Mouse (Mus musculus): ENCODE data around the gene Aif1. TPM values are rescaled to one million over a fixed set of nuclear protein-coding genes. Genes with fewer than 3 reads are reported as not detected.
A peak's percentile ranks its signal among the peaks of the same experiment; 100 is the strongest.

The Aif1 gene
- total RNA-seq (2021) = under 1 TPM; 0.71 to 0.90 TPM
- long read RNA-seq, experiment 1 = 0 reads
- long read RNA-seq, experiment 2, partial matches to known transcripts = 0 of 1 reads
- long read RNA-seq, experiment 2, other reads (novel, unspliced or antisense) = 0 of 1 reads

DNA sequence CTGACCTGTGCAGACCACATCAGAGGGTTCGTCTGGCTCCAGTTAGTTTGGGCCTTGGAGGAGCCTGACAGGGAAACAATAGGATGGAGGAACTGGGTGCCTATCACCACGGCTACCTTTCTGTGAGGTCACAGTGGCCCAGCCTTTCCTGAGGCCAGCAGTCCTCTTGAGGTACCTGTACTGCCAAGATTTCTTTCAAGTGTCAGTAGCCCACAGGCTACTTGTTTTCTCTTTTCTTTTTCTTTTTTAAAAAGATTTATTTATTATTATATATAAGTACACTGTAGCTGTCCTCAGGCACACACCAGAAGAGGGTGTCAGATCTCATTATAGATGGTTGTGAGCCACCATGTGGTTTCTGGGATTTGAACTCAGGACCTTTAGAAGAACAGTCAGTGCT is at the start of gene Aif1:
TSS of gene Aif1 (minus strand) at position 101 of the 400 bp plus-strand sequence.
- intact Hi-C loops (cut with DNase I; ENCODE audit: low total_unique reads) = no loop called here
- DNase-seq = no peak

DNA sequence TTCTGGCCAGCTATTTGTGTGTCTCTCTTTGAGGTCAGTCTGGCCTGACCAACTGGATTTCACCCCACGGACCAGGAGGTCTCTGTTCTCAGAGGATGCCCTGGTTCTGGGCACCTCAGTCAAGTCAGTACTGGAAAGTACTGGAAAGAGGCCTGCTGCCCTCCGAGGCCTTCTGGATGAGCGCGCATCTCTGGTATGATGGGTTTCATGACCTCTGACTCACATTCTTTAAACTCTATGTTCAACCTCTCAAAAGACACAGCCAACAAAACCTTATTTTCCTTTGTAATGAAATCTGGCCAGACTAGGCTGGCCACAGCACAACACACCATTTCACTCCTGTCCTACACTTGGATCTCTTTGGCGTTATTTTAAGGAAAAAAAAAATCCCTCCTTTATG is 49.6 kb upstream of the Aif1 start:
- intact Hi-C loops (cut with DNase I; ENCODE audit: low total_unique reads) = no loop called here
- DNase-seq = no peak

DNA sequence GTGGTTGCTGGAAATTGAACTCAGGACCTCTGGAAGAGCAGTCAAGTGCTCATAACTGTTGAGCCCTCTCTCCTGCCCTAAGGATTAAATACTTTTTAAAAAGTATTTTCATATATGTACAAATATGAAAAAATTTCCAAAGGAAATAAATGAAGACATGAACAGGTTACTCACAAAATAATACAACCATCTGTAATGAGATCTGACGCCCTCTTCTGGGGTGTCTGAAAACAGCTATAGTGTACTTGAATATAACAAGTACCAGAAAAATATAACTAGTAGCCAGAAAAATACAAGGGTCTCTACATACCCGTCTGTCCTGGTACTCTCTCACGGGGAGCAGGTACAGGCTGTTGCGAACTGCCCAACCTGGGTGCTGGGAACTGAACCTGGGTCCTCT is 48.8 kb upstream of the Aif1 start:
- intact Hi-C loops (cut with DNase I; ENCODE audit: low total_unique reads) = no loop called here
- DNase-seq = no peak

DNA sequence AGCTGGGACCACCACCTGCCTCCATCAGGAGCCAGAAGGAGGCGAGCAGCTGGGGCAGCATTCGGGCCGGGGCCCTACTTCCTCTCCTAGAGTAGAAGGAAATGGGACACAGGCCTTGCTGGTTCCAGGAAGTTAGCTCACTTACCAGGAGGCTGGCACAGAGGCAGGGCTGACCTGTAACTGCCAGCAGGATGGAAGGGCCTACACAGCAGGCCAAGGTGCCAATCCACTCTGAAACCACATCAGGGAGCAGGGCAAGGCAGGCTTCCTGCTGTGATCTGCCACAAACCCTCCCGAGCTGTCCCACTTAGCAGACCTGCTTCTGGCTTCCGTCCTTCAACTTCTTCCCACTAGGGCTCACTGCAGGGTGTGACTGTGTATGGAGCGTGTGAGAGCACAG is 46.4 kb upstream of the Aif1 start:
- no peak for DNase-seq
- intact Hi-C loops (cut with DNase I; ENCODE audit: low total_unique reads) = no loop called here

DNA sequence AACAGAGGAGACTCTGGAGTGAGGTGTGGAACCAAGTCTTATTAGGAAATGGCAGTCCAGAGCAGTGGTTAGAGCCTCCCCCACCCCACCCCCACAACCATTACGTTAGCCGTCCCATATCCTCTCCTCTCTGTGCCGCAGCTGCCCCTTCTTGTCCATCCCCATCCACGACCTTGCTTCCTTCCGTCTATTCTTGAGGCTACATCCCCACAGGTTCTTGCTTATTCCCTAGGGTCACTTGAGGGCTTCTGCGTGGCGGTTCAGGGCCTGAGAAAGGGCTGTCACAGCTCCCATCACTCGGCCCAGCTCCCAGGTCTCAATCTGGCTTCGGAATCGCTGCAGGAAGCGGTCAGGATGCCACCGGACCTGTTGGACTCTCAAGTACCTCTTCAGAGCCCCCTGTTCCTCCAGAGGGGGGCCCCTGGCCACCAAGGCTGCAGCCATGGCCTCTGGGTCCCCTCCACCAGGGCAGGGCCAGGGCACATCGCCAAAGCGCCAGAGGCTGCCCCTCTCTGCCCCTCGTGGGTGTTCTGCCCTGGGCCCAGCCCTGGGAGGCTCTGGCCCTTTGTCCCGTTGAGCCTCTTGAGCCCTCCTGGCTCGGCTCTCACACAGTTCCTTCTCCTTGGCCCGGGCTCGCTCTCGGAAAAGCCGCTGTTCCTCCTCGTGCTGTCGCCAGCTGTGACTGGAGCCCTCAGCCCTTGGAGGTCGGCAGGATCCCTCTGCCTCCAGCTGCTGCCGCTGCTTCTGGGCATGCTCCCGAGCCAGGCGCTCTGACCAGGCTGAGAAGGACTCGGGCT is 44.5 kb upstream of the Aif1 start, which contains the start of gene Gm16181:
TSS of gene Gm16181 (plus strand) at position 679 of the 797 bp plus-strand sequence.
- peak; percentile 59 for DNase-seq
- intact Hi-C loops (cut with DNase I; ENCODE audit: low total_unique reads) = no loop called here

DNA sequence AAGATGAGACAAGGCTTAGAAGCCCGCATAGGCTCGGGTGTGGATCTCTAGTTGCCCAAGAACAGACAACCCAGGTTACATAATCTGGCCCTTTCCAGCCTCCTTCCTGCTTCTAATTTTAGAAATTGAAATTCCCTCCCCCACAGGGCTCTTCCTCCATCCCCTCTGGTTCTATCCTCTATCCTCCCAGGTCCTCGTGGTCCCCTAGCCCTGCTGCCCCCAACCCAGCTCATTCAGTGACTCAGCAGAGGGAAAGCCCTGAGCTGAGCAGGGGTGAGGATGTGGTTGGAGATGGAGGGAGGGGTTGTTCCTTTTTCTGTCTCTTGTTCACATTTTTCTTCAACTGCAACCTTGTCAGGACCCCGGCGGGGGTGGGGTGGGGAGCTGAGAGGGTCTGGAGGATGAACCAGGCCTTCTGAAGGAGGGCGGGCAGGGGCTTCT is 43.8 kb upstream of the Aif1 start:
- intact Hi-C loops (cut with DNase I; ENCODE audit: low total_unique reads) = no loop called here

DNA sequence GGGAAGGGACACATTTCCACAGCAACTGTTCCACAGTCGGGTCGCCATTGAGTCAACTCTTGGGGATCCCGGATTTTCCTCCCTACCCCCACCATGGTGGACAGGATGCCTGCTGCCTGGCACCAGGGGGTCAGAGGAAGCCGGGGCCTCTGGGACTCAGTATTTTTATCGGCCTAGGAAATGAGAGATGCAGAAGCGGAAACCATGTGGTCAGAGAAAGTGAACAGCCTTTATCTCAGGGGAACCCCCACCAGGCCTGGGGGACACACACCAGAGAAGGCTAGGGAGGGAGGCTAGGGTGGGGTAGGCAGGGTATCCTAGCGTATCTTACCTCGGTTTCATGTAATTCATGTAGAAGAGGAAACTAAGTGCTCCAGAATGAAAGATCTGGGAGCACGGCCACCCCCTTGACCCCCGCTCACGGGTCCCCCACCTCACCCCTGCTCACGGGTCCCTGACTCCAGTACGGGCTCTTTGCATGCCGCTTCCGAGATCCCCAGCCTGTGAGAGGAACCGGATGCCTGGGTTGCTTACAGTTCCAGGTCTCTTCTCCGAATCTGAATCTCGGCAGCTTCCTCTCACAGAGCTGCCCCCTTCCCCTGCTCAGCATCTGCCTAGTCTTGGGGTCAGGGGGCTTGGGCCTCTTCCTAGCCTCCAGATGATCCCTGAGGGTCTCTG is 42.8 kb upstream of the Aif1 start:
- DNase-seq = no peak
- intact Hi-C loops (cut with DNase I; ENCODE audit: low total_unique reads) = no loop called here

More for the DNA sequence above, 43.8 kb upstream of the Aif1 start:
- no peak for DNase-seq

DNA sequence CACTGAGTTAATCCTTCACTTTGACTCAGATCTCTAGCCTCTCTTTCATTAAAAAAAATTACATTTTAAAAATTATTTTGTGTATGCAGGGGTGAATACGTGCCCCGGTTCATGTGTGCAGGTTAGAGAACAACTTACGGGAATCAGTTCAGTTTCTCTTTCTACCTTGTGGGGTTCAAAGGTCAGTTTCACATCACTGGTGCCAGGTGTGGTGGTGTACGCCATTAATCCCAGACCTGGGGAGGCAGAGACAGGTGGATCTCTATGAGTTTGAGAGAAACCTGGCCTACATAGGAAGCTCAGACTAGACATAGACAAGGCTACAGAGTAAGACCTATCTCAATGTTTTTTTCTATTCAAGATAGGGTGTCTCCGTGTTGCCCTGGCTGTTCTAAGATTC is 37.2 kb upstream of the Aif1 start:
- intact Hi-C loops (cut with DNase I; ENCODE audit: low total_unique reads) = no loop called here

DNA sequence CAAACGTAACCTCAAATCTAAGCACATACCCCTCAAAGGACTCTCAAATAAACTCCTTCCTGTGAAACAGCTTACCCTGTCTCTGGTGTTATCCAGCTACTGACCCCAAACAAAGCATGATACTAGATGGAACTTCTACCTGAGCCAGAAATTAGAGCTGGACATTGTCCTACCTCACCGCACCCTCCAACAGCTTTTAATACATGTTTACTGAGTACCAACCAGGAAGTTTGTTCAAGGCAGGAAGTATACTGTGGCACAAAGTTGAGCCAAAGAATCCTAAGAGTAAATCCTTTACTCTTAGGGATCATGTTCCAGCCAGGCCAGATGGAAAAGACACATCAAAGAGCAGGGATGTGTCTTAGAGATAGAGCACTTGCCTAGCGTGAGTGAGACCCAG is 34.7 kb upstream of the Aif1 start:
- intact Hi-C loops (cut with DNase I; ENCODE audit: low total_unique reads) = no loop called here
- DNase-seq = no peak

More for the DNA sequence above, 37.2 kb upstream of the Aif1 start:
- no peak for DNase-seq

DNA sequence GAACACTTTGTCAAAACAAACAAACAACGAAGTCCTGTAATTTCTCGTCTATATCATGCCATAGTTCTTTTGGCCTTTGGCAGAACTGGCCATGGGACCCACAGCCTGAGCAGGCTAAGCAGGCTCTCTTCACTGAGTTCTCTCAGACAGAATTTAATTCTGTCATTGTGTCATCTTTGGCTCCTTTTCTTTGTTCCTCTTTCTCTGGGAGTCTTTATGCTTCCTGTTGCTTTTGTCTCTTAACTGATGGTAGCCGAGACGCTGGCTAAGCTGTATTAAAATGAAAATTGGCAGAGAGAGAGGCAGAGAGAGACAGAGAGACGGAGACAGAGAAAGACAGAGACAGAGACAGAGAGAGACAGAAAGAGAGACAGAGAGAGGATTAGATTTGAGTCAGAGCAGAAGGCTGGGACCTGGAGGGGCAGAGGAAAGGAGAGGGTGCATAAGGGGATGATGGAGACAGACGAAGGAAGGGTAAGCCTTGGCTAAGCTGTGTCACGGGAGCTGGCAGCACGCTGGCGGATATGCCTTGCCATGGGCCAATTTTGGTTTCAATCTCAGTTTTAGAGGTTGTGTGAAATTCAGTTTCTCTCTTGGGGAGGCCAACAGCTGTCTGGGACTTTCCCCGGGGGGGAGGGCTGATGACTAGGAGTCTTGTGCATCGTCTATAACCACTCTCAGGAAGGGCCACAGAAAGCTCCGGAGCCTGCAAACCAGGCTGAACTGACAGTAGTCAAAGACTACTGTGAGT is 34.1 kb upstream of the Aif1 start:
- no peak for DNase-seq
- intact Hi-C loops (cut with DNase I; ENCODE audit: low total_unique reads) = no loop called here

DNA sequence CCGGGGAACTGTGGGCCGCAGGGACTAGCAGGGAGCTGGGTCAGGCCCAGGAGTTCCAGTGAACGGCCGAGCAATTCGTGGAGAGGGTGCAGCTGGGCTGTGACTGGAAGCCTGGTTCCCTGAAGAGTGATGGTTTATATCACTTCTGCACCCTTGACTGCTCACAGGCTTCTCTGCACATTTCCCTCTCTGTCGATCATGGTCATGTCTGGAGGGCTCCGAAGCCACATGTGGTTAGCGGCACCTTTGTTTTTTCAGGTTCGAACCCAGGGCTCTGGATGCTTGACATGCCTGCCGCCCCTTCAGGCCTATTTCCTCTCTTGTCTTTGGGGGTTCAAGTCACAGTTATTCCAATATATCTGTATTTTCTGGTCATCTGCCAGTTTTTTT is 29.5 kb upstream of the Aif1 start:
- no peak for DNase-seq
- intact Hi-C loops (cut with DNase I; ENCODE audit: low total_unique reads) = no loop called here

DNA sequence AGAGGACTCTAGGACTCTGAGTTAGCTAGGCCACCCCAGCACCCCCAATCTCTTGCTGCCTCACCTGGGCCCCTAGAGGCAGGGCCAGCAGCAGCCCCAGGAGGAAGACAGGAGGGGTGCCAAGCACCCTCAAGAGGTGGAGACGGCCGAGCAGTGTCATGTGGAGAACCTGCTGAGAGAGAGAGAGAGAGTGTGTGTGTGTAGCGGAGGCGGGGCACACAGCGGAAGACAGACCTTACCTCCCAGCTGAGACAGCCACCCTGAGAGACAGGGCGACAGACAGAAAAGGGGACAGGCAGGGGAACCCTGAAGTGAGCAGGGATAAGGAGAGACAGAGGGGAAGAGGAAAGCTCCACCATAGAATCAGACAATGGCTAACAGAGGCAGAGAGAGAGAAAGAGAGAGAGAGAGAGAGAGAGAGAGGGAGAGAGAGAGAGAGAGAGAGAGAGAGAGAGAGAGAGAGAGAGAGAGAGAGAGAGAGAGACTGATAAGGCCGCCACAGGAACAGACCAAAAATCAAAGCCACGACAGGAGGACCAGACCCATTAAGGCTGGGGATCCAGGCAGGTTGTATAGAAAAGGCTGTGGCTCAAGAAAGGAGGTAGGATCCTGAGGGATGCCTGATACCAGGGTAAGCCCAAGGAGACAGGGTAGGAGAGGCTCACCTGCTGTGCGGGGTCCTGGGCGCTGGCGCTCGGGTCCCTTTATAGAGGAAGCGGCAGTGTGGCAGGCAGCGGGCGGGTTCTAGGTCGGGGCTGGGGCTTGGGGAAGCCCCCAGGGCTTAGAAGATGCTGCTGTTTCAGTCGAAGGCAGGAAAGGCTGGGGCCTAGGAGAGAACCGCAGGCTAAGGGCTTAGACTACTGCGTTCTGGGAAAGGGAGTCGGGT is 28.9 kb upstream of the Aif1 start, which contains the start of gene Lta:
TSS of gene Lta (minus strand) at position 858 of the 886 bp plus-strand sequence.
- intact Hi-C loops (cut with DNase I; ENCODE audit: low total_unique reads) = no loop called here
- no peak for DNase-seq

DNA sequence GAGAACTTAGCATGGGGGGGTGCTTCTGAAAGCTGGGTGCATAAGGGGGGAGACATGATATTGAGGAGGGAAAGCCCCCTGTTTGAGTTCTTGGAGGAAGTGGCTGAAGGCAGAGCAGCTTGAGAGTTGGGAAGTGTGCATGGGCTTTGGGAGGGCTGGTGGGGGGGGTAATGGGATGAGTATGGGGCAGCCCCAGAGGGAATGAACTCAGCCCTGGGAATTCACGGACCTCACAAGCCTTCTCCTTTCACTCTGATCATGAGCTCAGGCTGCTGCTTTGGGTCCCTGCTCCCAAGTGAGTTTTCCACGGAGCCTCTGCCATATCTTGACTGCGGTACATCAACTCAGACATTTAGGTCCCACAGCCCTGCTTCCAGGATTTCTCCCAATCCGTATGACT is 26.6 kb upstream of the Aif1 start:
- intact Hi-C loops (cut with DNase I; ENCODE audit: low total_unique reads) = no loop called here
- DNase-seq = no peak

DNA sequence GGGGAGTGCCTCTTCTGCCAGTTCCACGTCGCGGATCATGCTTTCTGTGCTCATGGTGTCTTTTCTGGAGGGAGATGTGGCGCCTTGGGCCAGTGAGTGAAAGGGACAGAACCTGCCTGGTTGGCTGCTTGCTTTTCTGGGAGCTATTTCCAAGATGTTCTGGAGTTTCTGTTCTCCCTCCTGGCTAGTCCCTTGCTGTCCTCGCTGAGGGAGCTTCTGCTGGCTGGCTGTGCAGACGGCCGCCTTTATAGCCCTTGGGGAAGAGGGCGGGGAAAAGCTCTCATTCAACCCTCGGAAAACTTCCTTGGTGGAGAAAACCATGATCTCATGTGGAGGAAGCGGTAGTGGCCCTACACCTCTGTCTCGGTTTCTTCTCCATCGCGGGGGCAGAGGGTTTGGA is 25.9 kb upstream of the Aif1 start, which contains the start of gene Tnf:
TSS of gene Tnf (minus strand) at position 221 of the 400 bp plus-strand sequence.
- intact Hi-C loops (cut with DNase I; ENCODE audit: low total_unique reads) = no loop called here
- peak; percentile 62 for DNase-seq

DNA sequence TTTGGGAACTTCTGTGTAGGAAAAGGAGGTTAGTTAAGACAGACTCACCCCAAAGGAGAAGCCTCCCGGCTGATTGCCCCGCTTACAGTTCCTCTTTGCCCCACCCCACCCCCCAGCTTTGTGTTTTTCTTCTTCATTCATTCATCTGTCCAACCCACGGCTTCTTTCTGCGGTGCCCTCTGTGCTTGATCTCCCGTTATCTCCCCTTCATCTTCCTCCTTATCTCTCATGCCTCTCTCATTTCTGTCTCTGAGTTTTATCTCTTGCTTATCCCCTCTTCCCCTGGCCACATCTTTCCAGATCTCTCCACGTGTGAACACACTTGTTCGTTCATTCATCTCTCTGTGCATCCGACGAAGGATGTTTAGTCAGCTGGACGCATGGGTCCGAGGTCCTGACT is 25.3 kb upstream of the Aif1 start:
- no peak for DNase-seq
- intact Hi-C loops (cut with DNase I; ENCODE audit: low total_unique reads) = no loop called here

DNA sequence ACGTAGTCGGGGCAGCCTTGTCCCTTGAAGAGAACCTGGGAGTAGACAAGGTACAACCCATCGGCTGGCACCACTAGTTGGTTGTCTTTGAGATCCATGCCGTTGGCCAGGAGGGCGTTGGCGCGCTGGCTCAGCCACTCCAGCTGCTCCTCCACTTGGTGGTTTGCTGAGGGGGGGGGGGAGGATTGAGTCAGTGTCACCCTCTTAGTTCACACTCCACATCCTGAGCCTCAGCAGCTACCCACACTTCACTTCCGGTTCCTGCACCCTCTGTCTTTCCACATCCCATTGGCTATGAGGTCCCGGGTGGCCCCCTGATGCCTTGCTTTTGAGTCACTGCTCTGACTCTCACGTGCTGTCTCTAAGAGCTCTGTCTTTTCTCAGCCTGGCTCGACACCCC is 24.5 kb upstream of the Aif1 start:
- peak; percentile 24 for DNase-seq
- intact Hi-C loops (cut with DNase I; ENCODE audit: low total_unique reads) = no loop called here

DNA sequence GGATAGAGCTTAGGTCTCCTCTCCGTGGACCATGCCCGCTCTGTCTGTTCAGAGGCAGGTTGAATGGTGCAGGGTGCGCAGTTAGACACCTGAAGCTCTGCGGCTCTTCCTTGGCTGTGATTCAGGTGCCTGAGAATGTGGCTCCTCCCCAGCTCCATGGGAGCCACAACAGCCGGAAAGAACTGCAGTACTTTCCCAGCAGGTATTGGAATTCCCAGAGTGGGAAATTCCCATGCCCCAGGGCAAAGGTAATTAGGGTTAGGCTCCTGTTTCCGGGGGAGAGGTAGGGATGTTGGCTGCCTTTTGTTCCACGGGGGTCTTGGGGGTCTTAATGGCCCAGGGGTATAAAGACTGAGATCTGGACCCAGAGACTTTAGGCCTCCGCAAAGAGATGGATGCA is 23.1 kb upstream of the Aif1 start:
- DNase-seq = no peak
- intact Hi-C loops (cut with DNase I; ENCODE audit: low total_unique reads) = no loop called here

DNA sequence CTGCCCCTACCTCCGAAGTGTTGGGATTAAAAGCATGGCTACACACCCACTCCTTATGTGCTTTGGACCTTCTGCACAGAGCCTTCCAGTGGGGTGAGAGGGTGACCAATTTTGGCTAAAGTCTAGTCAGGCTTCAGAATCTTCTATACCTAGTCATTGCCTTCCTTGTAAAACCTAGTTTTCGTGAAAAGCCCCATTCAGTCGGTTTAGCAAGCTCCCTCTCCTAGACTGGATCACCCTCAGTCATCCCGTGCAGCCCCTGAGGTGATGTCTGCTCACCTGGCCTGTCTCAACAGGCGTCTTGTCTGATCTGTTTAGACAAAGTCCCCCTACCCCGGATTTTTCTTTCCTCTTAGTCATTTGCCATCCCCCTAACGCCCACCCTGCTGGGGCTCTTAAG is 22.2 kb upstream of the Aif1 start:
- intact Hi-C loops (cut with DNase I; ENCODE audit: low total_unique reads) = no loop called here

DNA sequence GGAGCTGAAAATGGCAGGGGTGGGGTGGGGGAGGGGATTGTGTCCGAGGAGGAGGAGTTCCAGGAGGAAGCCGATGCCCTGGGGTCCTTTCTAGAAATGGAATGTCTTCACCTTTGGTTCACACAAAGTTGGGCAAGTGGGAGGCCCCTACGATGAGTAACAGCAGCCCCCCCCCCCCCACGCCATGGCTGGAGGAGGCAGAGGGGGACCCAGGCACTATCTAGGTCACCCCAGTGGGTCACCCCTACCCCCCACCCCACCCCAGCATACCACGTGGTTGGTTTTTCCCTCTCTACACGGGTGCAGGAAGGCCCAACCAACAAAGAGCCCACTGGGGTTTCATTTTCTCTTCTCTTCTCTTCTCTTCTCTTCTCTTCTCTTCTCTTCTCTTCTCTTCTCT is 21.3 kb upstream of the Aif1 start:
- DNase-seq = no peak
- intact Hi-C loops (cut with DNase I; ENCODE audit: low total_unique reads) = no loop called here

More for the DNA sequence above, 22.2 kb upstream of the Aif1 start:
- DNase-seq = no peak

Measured in gastrocnemius, postnatal 14 days (tissue).